Mouse (Mus musculus) E14TG2a.4 (cell line): ENCODE measurements around the gene Artn.

Source experiments
- CTCF ChIP-seq: conservative IDR thresholded peaks from 2 replicates; pipeline ENCODE4 v1.5.1; 2014; ENCODE audit warnings: low read length
- POU5F1 ChIP-seq: IDR thresholded peaks from 2 replicates; pipeline ENCODE4 v1.6.1; 2014; ENCODE audit warnings: low read length, borderline replicate concordance

- TF ChIP-seq POU5F1, result no peak
- TF ChIP-seq CTCF, result no peak
Observed at GRCm38 (mm10) chr4:117975820-117976219, 46.3 kb upstream of the Artn start.
